Mouse (Mus musculus) testis, postnatal 10 days (tissue): ENCODE data around the gene Nae1.
"Not testable (repeated sequence)": the region's sequence is repeated elsewhere in the genome, so short reads cannot be mapped to it uniquely, and the experiment has no call there.

Experiments used
- DNase-seq: peaks from one replicate; pipeline ENCODE4 v3.0.0; 2021; ENCODE audit warnings: low spot score

The Nae1 gene

GRCm38 (mm10) chr8:104533971-104534778 is at the start of gene Nae1, which contains the start of gene Car7:
Gene Nae1, minus strand, starts transcription at chr8:104534637.
Gene Car7, plus strand, starts transcription at chr8:104534689.
- DNase-seq: peak; percentile 96

GRCm38 (mm10) chr8:104577606-104578005 is 43.2 kb upstream of the Nae1 start:
- not testable (repeated sequence) for DNase-seq

GRCm38 (mm10) chr8:104576820-104577219 is 42.4 kb upstream of the Nae1 start:
- no peak for DNase-seq

- peak; percentile 92 for DNase-seq
These were observed 36.3 kb upstream of the Nae1 start for GRCm38 (mm10) chr8:104570436-104571343.

GRCm38 (mm10) chr8:104569559-104569958 is 35.1 kb upstream of the Nae1 start:
- peak; percentile 47 for DNase-seq

- no peak for DNase-seq
These were observed 31.0 kb upstream of the Nae1 start for GRCm38 (mm10) chr8:104565457-104565798.

GRCm38 (mm10) chr8:104564633-104565456 is 30.4 kb upstream of the Nae1 start:
- DNase-seq: peak; percentile 91

GRCm38 (mm10) chr8:104560731-104561130 is 26.3 kb upstream of the Nae1 start:
- DNase-seq: no peak

GRCm38 (mm10) chr8:104557226-104557625 is 22.8 kb upstream of the Nae1 start:
- DNase-seq: no peak

GRCm38 (mm10) chr8:104555191-104555590 is 20.8 kb upstream of the Nae1 start:
- no peak for DNase-seq

GRCm38 (mm10) chr8:104543440-104544045 is 9.1 kb upstream of the Nae1 start:
- DNase-seq: no peak

GRCm38 (mm10) chr8:104542160-104542559 is 7.7 kb upstream of the Nae1 start:
- DNase-seq: no peak

GRCm38 (mm10) chr8:104541515-104541880 is 7.1 kb upstream of the Nae1 start:
- DNase-seq: no peak

GRCm38 (mm10) chr8:104540710-104541514 is 6.5 kb upstream of the Nae1 start:
- peak; percentile 52 for DNase-seq

GRCm38 (mm10) chr8:104540238-104540637 is 5.8 kb upstream of the Nae1 start:
- no peak for DNase-seq

GRCm38 (mm10) chr8:104539566-104539965 is 5.1 kb upstream of the Nae1 start:
- no peak for DNase-seq

- DNase-seq: no peak
These were observed 4.5 kb upstream of the Nae1 start for GRCm38 (mm10) chr8:104538896-104539295.

- no peak for DNase-seq
These were observed 1.6 kb upstream of the Nae1 start for GRCm38 (mm10) chr8:104536028-104536427.

- DNase-seq: no peak
These were observed 941 bp upstream of the Nae1 start for GRCm38 (mm10) chr8:104535378-104535777.

- no peak for DNase-seq
These were observed 323 bp upstream of the Nae1 start for GRCm38 (mm10) chr8:104534779-104535141.

- no peak for DNase-seq
These were observed 886 bp downstream of the Nae1 start for GRCm38 (mm10) chr8:104533551-104533950.
